Mouse (Mus musculus) lung, postnatal 14 days (tissue): ENCODE measurements around the gene Edn3.
A peak's percentile ranks its signal among the peaks of the same experiment; 100 is the strongest.

ENCODE experiments used
- DNase-seq: peaks from one replicate; pipeline ENCODE4 v3.0.0; 2021

Edn3 gene

GRCm38 (mm10) chr2:174797495-174798068 lies 37.2 kb downstream of the Edn3 start:
- no peak for DNase-seq

- DNase-seq: no peak
These were observed 42.0 kb downstream of the Edn3 start for GRCm38 (mm10) chr2:174802453-174802852.

DNA sequence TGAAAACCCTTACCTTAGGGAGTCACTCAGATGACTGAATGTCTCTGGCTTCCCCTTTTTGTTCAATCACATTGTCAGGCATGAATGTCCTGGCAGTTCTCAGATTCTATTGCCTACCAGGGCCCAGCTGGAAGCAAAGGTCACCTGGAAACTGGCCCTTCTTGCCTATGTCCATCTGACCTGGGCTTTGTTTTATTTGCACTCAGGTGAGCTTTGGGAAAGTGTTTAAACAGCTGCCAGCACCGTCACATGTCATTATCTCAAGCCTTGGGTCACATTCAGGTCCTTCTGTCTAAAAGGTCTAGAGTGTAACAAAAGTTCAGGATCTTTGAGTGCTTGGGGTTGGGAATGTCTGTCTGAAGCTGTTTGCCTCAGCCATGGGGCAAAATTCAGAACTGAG lies 43.2 kb downstream of the Edn3 start:
- no peak for DNase-seq

DNA sequence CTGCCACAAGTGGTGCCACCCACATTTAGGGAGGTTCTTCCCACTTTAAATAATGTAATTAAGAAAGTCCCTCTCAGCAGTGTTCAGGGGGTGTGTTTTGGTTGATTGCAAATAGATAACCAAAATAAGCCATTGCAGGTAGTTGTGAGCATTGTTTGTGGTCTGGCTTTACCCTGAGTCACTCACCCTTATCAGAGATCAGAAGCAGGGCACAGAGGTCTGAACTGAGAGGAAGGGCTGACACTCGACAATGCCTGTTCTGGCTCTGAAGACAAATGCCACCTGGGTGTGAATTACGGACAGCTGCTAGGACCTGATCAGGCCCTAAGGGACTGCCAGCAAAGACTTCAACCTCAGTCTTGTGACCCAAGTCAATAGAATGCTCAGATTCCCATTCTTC lies 47.5 kb downstream of the Edn3 start:
- DNase-seq: no peak

GRCm38 (mm10) chr2:174809296-174809695 lies 48.9 kb downstream of the Edn3 start:
- DNase-seq: no peak

DNA sequence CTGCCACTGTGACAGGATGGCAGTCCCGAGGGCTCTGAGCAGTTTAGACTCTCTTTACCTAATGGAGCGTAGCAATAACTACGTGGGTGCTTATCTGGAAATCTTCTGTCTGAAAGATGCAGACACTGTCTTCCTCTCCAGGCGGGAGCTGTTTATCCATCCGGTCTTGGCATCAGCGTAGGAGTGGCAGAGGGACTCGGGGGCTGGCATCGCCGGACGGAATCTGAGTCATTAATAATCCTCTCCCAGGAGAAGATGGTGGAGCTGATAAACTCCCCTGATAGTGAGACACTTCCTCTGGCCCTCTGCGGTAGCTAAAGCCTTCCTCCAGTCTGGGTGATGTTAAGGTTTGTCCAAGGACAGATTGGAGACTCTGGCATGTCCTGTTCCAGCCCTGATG lies 52.9 kb downstream of the Edn3 start:
- DNase-seq: peak; percentile 24

- no peak for DNase-seq
These were observed 55.7 kb downstream of the Edn3 start for GRCm38 (mm10) chr2:174816163-174816562.

GRCm38 (mm10) chr2:174820286-174820685 lies 59.9 kb downstream of the Edn3 start:
- no peak for DNase-seq

- DNase-seq: peak; percentile 61
These were observed 67.4 kb downstream of the Edn3 start for GRCm38 (mm10) chr2:174827829-174828228.

DNA sequence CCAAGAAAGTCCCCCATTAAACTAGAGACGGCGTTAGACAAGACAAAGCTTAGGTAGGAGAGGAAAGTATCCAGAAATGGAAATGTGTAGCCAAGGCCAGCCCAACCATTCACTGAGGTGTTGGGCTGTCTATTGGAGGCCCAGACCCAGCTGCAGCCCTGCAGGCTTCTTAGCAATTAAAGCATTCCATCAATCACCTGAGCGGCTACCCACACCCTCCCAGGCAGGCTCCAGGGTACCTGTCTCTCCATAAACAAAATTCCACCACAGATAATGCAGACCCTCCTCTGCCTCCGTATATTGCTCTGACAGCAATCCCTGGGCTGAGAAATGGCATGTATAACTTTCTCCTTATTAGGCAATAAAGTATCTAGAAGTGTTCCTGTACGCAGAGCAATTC lies 73.2 kb downstream of the Edn3 start:
- DNase-seq: no peak
